Mouse (Mus musculus): Measurements from ENCODE around the gene Tpd52l2. TPM values are rescaled to one million over a fixed set of nuclear protein-coding genes. Genes with fewer than 3 reads are reported as not detected.

The Tpd52l2 gene
- polyA plus RNA-seq, 1 experiment from 2014 or later = 88.2 TPM

DNA sequence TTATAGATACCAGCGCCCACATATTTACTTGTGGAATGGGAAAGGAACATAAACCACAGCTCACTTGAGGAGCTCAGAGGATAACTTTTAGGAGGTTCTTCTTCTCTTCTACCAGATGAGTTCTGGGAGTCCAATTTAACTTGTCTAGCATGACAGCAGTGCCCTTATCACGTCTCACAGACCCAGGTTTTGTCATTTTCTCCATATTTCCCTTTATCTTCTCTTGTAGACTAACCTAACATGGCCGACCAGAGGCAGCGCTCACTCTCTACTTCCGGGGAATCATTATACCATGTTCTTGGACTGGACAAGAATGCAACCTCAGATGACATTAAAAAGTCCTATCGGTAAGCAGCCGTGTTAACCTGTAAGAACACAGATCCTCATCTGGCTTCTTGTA is 49.2 kb downstream of the Tpd52l2 start:
- H3K9ac ChIP-seq (ENCODE audit: low read depth, low read length) = no peak overlapping the region
- no peak for TF ChIP-seq CTCF (IDR thresholded peaks at IDR 0.05; ENCODE audit: low read depth)
- WGBS = 94% methylated on average over 7 of the region's 7 CpGs
- H3K9me3 ChIP-seq (ENCODE audit: control insufficient read depth) = no peaks in the 10 kb centered on the region
- ATAC-seq = no peak
- H3K4me3 ChIP-seq (ENCODE audit: low read depth, low read length) = no peak overlapping the region
- H3K4me1 ChIP-seq (replicated peaks; ENCODE audit: control insufficient read depth, insufficient read depth, low read length) = no peaks in the 10 kb centered on the region
- H3K27me3 ChIP-seq (replicated peaks; ENCODE audit: control insufficient read depth, insufficient read depth, low read length) = no peaks in the 10 kb centered on the region
- H3K4me2 ChIP-seq (replicated peaks; ENCODE audit: low read depth) = no peak overlapping the region
- H3K36me3 ChIP-seq (ENCODE audit: control insufficient read depth, insufficient read depth) = peaks cover 50% of the 10 kb centered on the region
- H3K27ac ChIP-seq (ENCODE audit: low read depth, low read length) = no peak overlapping the region

GRCm38 (mm10) chr2:181548227-181548626 is 51.3 kb downstream of the Tpd52l2 start:
- peaks cover 67% of the 10 kb centered on the region for H3K36me3 ChIP-seq (ENCODE audit: control insufficient read depth, insufficient read depth)
- H3K9ac ChIP-seq (ENCODE audit: low read depth, low read length) = no peak overlapping the region
- H3K9me3 ChIP-seq (ENCODE audit: control insufficient read depth) = no peaks in the 10 kb centered on the region
- H3K27ac ChIP-seq (ENCODE audit: low read depth, low read length) = no peak overlapping the region; the same call in 1 of the 2 replicates
- no peaks in the 10 kb centered on the region for H3K27me3 ChIP-seq (replicated peaks; ENCODE audit: control insufficient read depth, insufficient read depth, low read length)
- no peaks in the 10 kb centered on the region for H3K4me1 ChIP-seq (replicated peaks; ENCODE audit: control insufficient read depth, insufficient read depth, low read length)
- H3K4me2 ChIP-seq (replicated peaks; ENCODE audit: low read depth) = no peak overlapping the region
- 83% methylated on average over 1 of the region's 1 CpGs for WGBS
- ATAC-seq = no peak
- TF ChIP-seq CTCF (IDR thresholded peaks at IDR 0.05; ENCODE audit: low read depth) = no peak
- H3K4me3 ChIP-seq (ENCODE audit: low read depth, low read length) = no peak overlapping the region

GRCm38 (mm10) chr2:181548682-181549081 is 51.7 kb downstream of the Tpd52l2 start:
- ATAC-seq = no peak
- Histone ChIP-seq H3K27ac (ENCODE audit: low read depth, low read length) (no peak overlapping the region; the same call in 1 of the 2 replicates), H3K4me2 (replicated peaks; ENCODE audit: low read depth) (no peak overlapping the region)

GRCm38 (mm10) chr2:181550233-181550632 is 53.3 kb downstream of the Tpd52l2 start:
- ATAC-seq = no peak
- Histone ChIP-seq H3K4me2 (replicated peaks; ENCODE audit: low read depth) (no peak overlapping the region), H3K9ac (ENCODE audit: low read depth, low read length) (no peak overlapping the region), H3K36me3 (ENCODE audit: control insufficient read depth, insufficient read depth) (peaks cover 67% of the 10 kb centered on the region), H3K9me3 (ENCODE audit: control insufficient read depth) (no peaks in the 10 kb centered on the region), H3K4me3 (ENCODE audit: low read depth, low read length) (no peak overlapping the region), H3K4me1 (replicated peaks; ENCODE audit: control insufficient read depth, insufficient read depth, low read length) (no peaks in the 10 kb centered on the region), H3K27ac (ENCODE audit: low read depth, low read length) (no peak overlapping the region), H3K27me3 (replicated peaks; ENCODE audit: control insufficient read depth, insufficient read depth, low read length) (no peaks in the 10 kb centered on the region)
- 79% methylated on average over 2 of the region's 2 CpGs for WGBS
- TF ChIP-seq CTCF (IDR thresholded peaks at IDR 0.05; ENCODE audit: low read depth) = no peak

More at GRCm38 (mm10) chr2:181548682-181549081, 51.7 kb downstream of the Tpd52l2 start:
- WGBS = 85% methylated on average over 5 of the region's 5 CpGs
- Histone ChIP-seq H3K36me3 (ENCODE audit: control insufficient read depth, insufficient read depth) (peaks cover 67% of the 10 kb centered on the region), H3K9ac (ENCODE audit: low read depth, low read length) (no peak overlapping the region), H3K4me1 (replicated peaks; ENCODE audit: control insufficient read depth, insufficient read depth, low read length) (no peaks in the 10 kb centered on the region), H3K27me3 (replicated peaks; ENCODE audit: control insufficient read depth, insufficient read depth, low read length) (no peaks in the 10 kb centered on the region), H3K9me3 (ENCODE audit: control insufficient read depth) (no peaks in the 10 kb centered on the region), H3K4me3 (ENCODE audit: low read depth, low read length) (no peak overlapping the region)
- TF ChIP-seq CTCF (IDR thresholded peaks at IDR 0.05; ENCODE audit: low read depth) = no peak

DNA sequence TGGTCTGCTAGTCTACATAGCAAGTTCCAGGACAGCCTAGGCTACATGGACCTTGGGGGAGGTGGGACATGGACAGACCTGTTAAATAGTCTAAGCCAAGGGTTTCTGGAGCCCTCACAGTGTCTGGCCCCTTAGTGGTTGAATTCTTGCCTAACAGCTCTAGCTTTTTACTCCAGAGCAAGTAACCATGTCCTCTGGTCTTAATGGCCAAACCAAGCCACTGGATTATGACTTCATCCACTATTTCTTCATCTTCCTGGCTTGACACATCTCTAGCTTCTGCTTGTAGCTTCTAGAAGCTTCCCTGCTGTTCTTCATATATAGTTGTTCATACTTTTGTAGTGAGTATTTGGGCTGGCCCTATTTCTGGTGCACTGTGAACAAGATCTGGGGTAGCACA is 56.8 kb downstream of the Tpd52l2 start:
- H3K27me3 ChIP-seq (replicated peaks; ENCODE audit: control insufficient read depth, insufficient read depth, low read length) = no peaks in the 10 kb centered on the region
- no peaks in the 10 kb centered on the region for H3K4me1 ChIP-seq (replicated peaks; ENCODE audit: control insufficient read depth, insufficient read depth, low read length)
- no peak overlapping the region for H3K4me2 ChIP-seq (replicated peaks; ENCODE audit: low read depth)
- H3K36me3 ChIP-seq (ENCODE audit: control insufficient read depth, insufficient read depth) = peaks cover 40% of the 10 kb centered on the region
- ATAC-seq = no peak
- no peak overlapping the region for H3K4me3 ChIP-seq (ENCODE audit: low read depth, low read length)
- H3K9me3 ChIP-seq (ENCODE audit: control insufficient read depth) = no peaks in the 10 kb centered on the region
- TF ChIP-seq CTCF (IDR thresholded peaks at IDR 0.05; ENCODE audit: low read depth) = no peak
- H3K27ac ChIP-seq (ENCODE audit: low read depth, low read length) = no peak overlapping the region
- no peak overlapping the region for H3K9ac ChIP-seq (ENCODE audit: low read depth, low read length)

GRCm38 (mm10) chr2:181567338-181567737 is 70.4 kb downstream of the Tpd52l2 start:
- WGBS = 90% methylated on average over 3 of the region's 3 CpGs

More at GRCm38 (mm10) chr2:181567338-181567737, 70.4 kb downstream of the Tpd52l2 start:
- Histone ChIP-seq H3K9me3 (ENCODE audit: control insufficient read depth) (no peaks in the 10 kb centered on the region), H3K9ac (ENCODE audit: low read depth, low read length) (no peak overlapping the region), H3K36me3 (ENCODE audit: control insufficient read depth, insufficient read depth) (peaks cover 18% of the 10 kb centered on the region), H3K27me3 (replicated peaks; ENCODE audit: control insufficient read depth, insufficient read depth, low read length) (no peaks in the 10 kb centered on the region), H3K27ac (ENCODE audit: low read depth, low read length) (no peak overlapping the region), H3K4me1 (replicated peaks; ENCODE audit: control insufficient read depth, insufficient read depth, low read length) (no peaks in the 10 kb centered on the region), H3K4me2 (replicated peaks; ENCODE audit: low read depth) (no peak overlapping the region), H3K4me3 (ENCODE audit: low read depth, low read length) (no peak overlapping the region)
- no peak for ATAC-seq
- no peak for TF ChIP-seq CTCF (IDR thresholded peaks at IDR 0.05; ENCODE audit: low read depth)

Other genes with a start within 250 kb of the Tpd52l2 start
- gene Gmeb2, start 209.1 kb upstream of the Tpd52l2 start, polyA plus RNA-seq (2015; fragmentation: Nextera tagmentation; extraction: Ambion mirVana) = 5.4 and 5.8 TPM in 2 replicates
- 28.9 and 32.3 TPM in 2 replicates for gene Stmn3, start 182.6 kb upstream of the Tpd52l2 start, polyA plus RNA-seq (2015; fragmentation: Nextera tagmentation; extraction: Ambion mirVana)
- gene Rtel1, start 177.4 kb upstream of the Tpd52l2 start, polyA plus RNA-seq (2015; fragmentation: Nextera tagmentation; extraction: Ambion mirVana) = 10.0 and 10.5 TPM in 2 replicates
- 23.8 and 25.7 TPM in 2 replicates for gene Zgpat, start 132.2 kb upstream of the Tpd52l2 start, polyA plus RNA-seq (2015; fragmentation: Nextera tagmentation; extraction: Ambion mirVana)
- gene Arfrp1, start 131.7 kb upstream of the Tpd52l2 start, polyA plus RNA-seq (2015; fragmentation: Nextera tagmentation; extraction: Ambion mirVana) = 32.1 TPM in 2 replicates
- 6.7 and 8.6 TPM in 2 replicates for gene Lime1, start 117.1 kb upstream of the Tpd52l2 start, polyA plus RNA-seq (2015; fragmentation: Nextera tagmentation; extraction: Ambion mirVana)
- gene Zbtb46, start 37.7 kb upstream of the Tpd52l2 start, polyA plus RNA-seq (2015; fragmentation: Nextera tagmentation; extraction: Ambion mirVana) = 2.1 and 2.3 TPM in 2 replicates
- 0.07 TPM in 1 of 2 replicates, not detected in the other for gene Abhd16b, start 3.9 kb upstream of the Tpd52l2 start, polyA plus RNA-seq (2015; fragmentation: Nextera tagmentation; extraction: Ambion mirVana)
- gene Dnajc5, start 23.3 kb downstream of the Tpd52l2 start, polyA plus RNA-seq (2015; fragmentation: Nextera tagmentation; extraction: Ambion mirVana) = 60.4 and 62.9 TPM in 2 replicates
- gene Uckl1, start 87.8 kb downstream of the Tpd52l2 start, polyA plus RNA-seq (2015; fragmentation: Nextera tagmentation; extraction: Ambion mirVana) = 49.4 and 60.2 TPM in 2 replicates
- gene Prpf6, start 94.7 kb downstream of the Tpd52l2 start, polyA plus RNA-seq (2015; fragmentation: Nextera tagmentation; extraction: Ambion mirVana) = 30.6 and 33.9 TPM in 2 replicates
- gene Zfp512b, start 95.7 kb downstream of the Tpd52l2 start, polyA plus RNA-seq (2015; fragmentation: Nextera tagmentation; extraction: Ambion mirVana) = 13.0 and 16.2 TPM in 2 replicates
- gene Samd10, start 102.1 kb downstream of the Tpd52l2 start, polyA plus RNA-seq (2015; fragmentation: Nextera tagmentation; extraction: Ambion mirVana) = 18.5 and 18.8 TPM in 2 replicates
- gene Gm29797, start 159.9 kb downstream of the Tpd52l2 start, polyA plus RNA-seq (2015; fragmentation: Nextera tagmentation; extraction: Ambion mirVana) = 0.26 and 0.55 TPM in 2 replicates
- 24.7 and 28.5 TPM in 2 replicates for gene Sox18, start 174.5 kb downstream of the Tpd52l2 start, polyA plus RNA-seq (2015; fragmentation: Nextera tagmentation; extraction: Ambion mirVana)
- gene Tcea2, start 183.2 kb downstream of the Tpd52l2 start, polyA plus RNA-seq (2015; fragmentation: Nextera tagmentation; extraction: Ambion mirVana) = 6.8 and 8.0 TPM in 2 replicates
- 11.3 and 12.7 TPM in 2 replicates for gene Rgs19, start 196.8 kb downstream of the Tpd52l2 start, polyA plus RNA-seq (2015; fragmentation: Nextera tagmentation; extraction: Ambion mirVana)
- gene Lkaaear1, start 201.3 kb downstream of the Tpd52l2 start, polyA plus RNA-seq (2015; fragmentation: Nextera tagmentation; extraction: Ambion mirVana) = not detected in 2 replicates
- gene Oprl1, start 217.9 kb downstream of the Tpd52l2 start, polyA plus RNA-seq (2015; fragmentation: Nextera tagmentation; extraction: Ambion mirVana) = 0.64 and 0.78 TPM in 2 replicates

Measured in intestine, postnatal 0 days (tissue).